Mouse (Mus musculus) ES-E14 (cell line): Measurements from ENCODE around the gene Kcnab1.

Experiments
- CHD2 ChIP-seq: IDR thresholded peaks from 2 replicates; pipeline ENCODE4 v1.6.1; 2014; ENCODE audit warnings: mild to moderate bottlenecking, low read depth, low read length, inconsistent platforms
- MAFK ChIP-seq: IDR thresholded peaks from 2 replicates; pipeline ENCODE4 v1.6.1; 2014; ENCODE audit warnings: mild to moderate bottlenecking, low read depth, low read length, inconsistent platforms; ENCODE audit not compliant: insufficient read depth
- ZC3H11A ChIP-seq: IDR thresholded peaks from 2 replicates; pipeline ENCODE4 v1.6.1; 2012; ENCODE audit warnings: low read depth, mild to moderate bottlenecking, inconsistent platforms, low read length, borderline replicate concordance

GRCm38 (mm10) chr3:65204356-65205075, 95.3 kb downstream of the Kcnab1 start:
- TF ChIP-seq ZC3H11A: no peak
- TF ChIP-seq CHD2: no peak
- TF ChIP-seq MAFK: no peak
